ENCODE assay signal across 12 mouse cellular contexts in genomic region chr13:37802246-37803003, GRCm38 (mm10). TPM values are rescaled to one million over a fixed set of nuclear protein-coding genes. Genes with fewer than 3 reads are reported as not detected.
DNase-seq lines count a peak whose midpoint lies in the region; ATAC-seq lines count a peak whose summit lies in the region.
"Had no signal": no experiment of that assay in that cellular context is flagged by ENCODE, and none has a peak within 500 bp of the region (broad histone marks: within the 10 kb centered on the region; RNA-seq: fewer than 3 reads in every experiment).

No protein-coding gene starts in this region.

- no peaks in the 10 kb centered on the region for H3K36me3 ChIP-seq in midbrain, embryonic 16.5 days (ENCODE audit: control insufficient read depth, insufficient read depth, low read length)
- H3K36me3 ChIP-seq: limb, embryonic 15.5 days; neural tube, embryonic 13.5 days had no signal

- H3K9ac ChIP-seq in midbrain, embryonic 16.5 days (ENCODE audit: low read depth, low read length): no peak overlapping the region
- H3K9ac ChIP-seq: limb, embryonic 15.5 days; neural tube, embryonic 13.5 days had no signal

- H3K9me3 ChIP-seq in midbrain, embryonic 16.5 days (replicated peaks; ENCODE audit: control insufficient read depth, low read length, poor library complexity, severe bottlenecking): no peaks in the 10 kb centered on the region
- H3K9me3 ChIP-seq: limb, embryonic 15.5 days; neural tube, embryonic 13.5 days had no signal

- peaks cover 4% of the 10 kb centered on the region; the same call in 1 of the 2 replicates for H3K4me1 ChIP-seq in midbrain, embryonic 16.5 days (ENCODE audit: control insufficient read depth, insufficient read depth, low read length)
- H3K4me1 ChIP-seq: limb, embryonic 15.5 days had no signal

- no peak overlapping the region for H3K27ac ChIP-seq in midbrain, embryonic 16.5 days (ENCODE audit: low read length)
- H3K27ac ChIP-seq: limb, embryonic 15.5 days; neural tube, embryonic 13.5 days had no signal

- H3K27me3 ChIP-seq in midbrain, embryonic 16.5 days (ENCODE audit: control insufficient read depth, insufficient read depth, low read depth, low read length): no peaks in the 10 kb centered on the region
- H3K27me3 ChIP-seq: limb, embryonic 15.5 days; neural tube, embryonic 13.5 days had no signal

- H3K4me2 ChIP-seq in midbrain, embryonic 16.5 days (ENCODE audit: low read length): no peak overlapping the region
- H3K4me2 ChIP-seq: limb, embryonic 15.5 days; neural tube, embryonic 13.5 days had no signal

- WGBS in midbrain, embryonic 16.5 days: 6% methylated on average over 6 of the region's 6 CpGs

- intact Hi-C loops in heart, postnatal 36 days (cut with DNase I): no loop called here

- H3K4me3 ChIP-seq in midbrain, embryonic 16.5 days (ENCODE audit: low read depth, low read length): no peak overlapping the region
- H3K4me3 ChIP-seq: limb, embryonic 15.5 days; neural tube, embryonic 13.5 days had no signal

- DNase-seq in heart, adult 11 months: peak; percentile 88
- DNase-seq in heart, postnatal 36 days: no peak
- peak; percentile 43 for DNase-seq in Muller cell, postnatal 12 days (ENCODE audit: inconsistent ontology term)
- peak; percentile 41 for DNase-seq in kidney, postnatal 14 days
- DNase-seq in cerebellum, postnatal 10 days: no peak
- DNase-seq in layer of hippocampus, postnatal 10 days (ENCODE audit: low spot score in 2 of 2): no peak
- DNase-seq in cerebellum, postnatal 14 days: no peak
- DNase-seq: adrenal gland, adult 2 months; cerebellum, postnatal 36 days had no signal

- peak; percentile 75 for ATAC-seq in midbrain, embryonic 16.5 days

RNA-seq across cellular contexts. Expression of gene Rreb1, which starts 24.2 kb away (rescaled TPM):
- 10 to 100 TPM; 41.7 to 51.5 TPM for total RNA-seq in heart, postnatal 36 days (2021)
- 2.6 and 3.0 TPM in 2 replicates for polyA plus RNA-seq in midbrain, embryonic 16.5 days (2015; fragmentation: Nextera tagmentation; extraction: Ambion mirVana)
- 10 to 100 TPM; 22.9 to 27.5 TPM for total RNA-seq in layer of hippocampus, postnatal 10 days (2021)

Comparison
In these comparisons a context has a peak if more than half of its experiments do, and no peak if none do; other contexts are left out.
1. DNase-seq: peak in heart, adult 11 months (single experiment), Muller cell, postnatal 12 days (single experiment) and kidney, postnatal 14 days (single experiment); none in heart, postnatal 36 days (0 of 2), cerebellum, postnatal 10 days (0 of 2), layer of hippocampus, postnatal 10 days (0 of 2) and cerebellum, postnatal 14 days (0 of 2).